Mouse (Mus musculus) kidney, embryonic 14.5 days (tissue): ENCODE measurements around the gene Snx6. TPM values are rescaled to one million over a fixed set of nuclear protein-coding genes. Genes with fewer than 3 reads are reported as not detected.

Experiments
- ATAC-seq: fragments of 200-750 bp; cut with Nextera tagmentation; 2 replicates; pipeline ENCODE4 v1.8.0; 2017; ENCODE audit warnings: moderate number of reproducible peaks, mild to moderate bottlenecking, moderate TSS enrichment, moderate library complexity; ENCODE audit not compliant: low FRiP score, low TSS enrichment
- H3K27ac ChIP-seq: fragments of 300-500 bp; sonication (generic); 2 replicates; pipeline ENCODE4 v1.5.1; 2014; ENCODE audit warnings: low read depth, mild to moderate bottlenecking, low read length, moderate library complexity, mixed read lengths
- H3K27me3 ChIP-seq: fragments of 300-500 bp; sonication (generic); 2 replicates; pipeline ENCODE4 v1.6.1; 2014; ENCODE audit warnings: mild to moderate bottlenecking, low read length; ENCODE audit not compliant: control insufficient read depth, insufficient read depth
- H3K36me3 ChIP-seq: fragments of 300-500 bp; sonication (generic); 2 replicates; pipeline ENCODE4 v1.6.1; 2014; ENCODE audit warnings: low read length, mixed read lengths; ENCODE audit not compliant: control insufficient read depth, insufficient read depth
- H3K4me1 ChIP-seq: fragments of 300-500 bp; sonication (generic); 2 replicates; pipeline ENCODE4 v1.6.1; 2014; ENCODE audit warnings: low read length, mixed read lengths; ENCODE audit not compliant: control insufficient read depth, insufficient read depth
- H3K4me2 ChIP-seq: fragments of 300-500 bp; sonication (generic); replicated peaks from 2 replicates; pipeline ENCODE4 v1.6.1; 2014; ENCODE audit warnings: low read depth, mild to moderate bottlenecking, low read length
- H3K4me3 ChIP-seq: fragments of 300-500 bp; sonication (generic); 2 replicates; pipeline ENCODE4 v1.5.1; 2014; ENCODE audit warnings: mild to moderate bottlenecking, low read length
- H3K9ac ChIP-seq: fragments of 300-500 bp; sonication (generic); 2 replicates; pipeline ENCODE4 v1.6.1; 2014; ENCODE audit warnings: low read depth, mild to moderate bottlenecking, low read length, moderate library complexity
- H3K9me3 ChIP-seq: fragments of 300-500 bp; sonication (generic); 2 replicates; pipeline ENCODE4 v1.6.1; 2016; ENCODE audit warnings: low read length; ENCODE audit not compliant: control insufficient read depth
- WGBS: fragments of 180-500 bp; shearing (Covaris S2); extraction: QIAGEN DNeasy Blood & Tissue Kit; methylation state at CpG from one replicate; pipeline ENCODE4 v1.1.7; 2014; 5-methylcytosine and 5-hydroxymethylcytosine counted together
- polyA plus RNA-seq: library from polyadenylated mRNA; unstranded; fragments of >200 nt; fragmentation: Nextera tagmentation; extraction: Ambion mirVana; gene quantifications from 2 replicates; pipeline ENCODE4 v1.2.1, GENCODE M21; 2014

Gene Snx6
- 199 and 235 TPM in 2 replicates for polyA plus RNA-seq

- WGBS: under 1% methylated on average over 73 of the region's 76 CpGs
- peak; percentile 95 for ATAC-seq
- peaks cover 4% of the 10 kb centered on the region; the same call in 1 of the 2 replicates for H3K36me3 ChIP-seq
These were observed at the start of gene Snx6 for GRCm38 (mm10) chr12:54795153-54795998. Gene Snx6 (minus strand): TSS chr12:54795703.

GRCm38 (mm10) chr12:54844415-54844814 is 48.9 kb upstream of the Snx6 start:
- no peaks in the 10 kb centered on the region for H3K36me3 ChIP-seq
- H3K27me3 ChIP-seq: no peaks in the 10 kb centered on the region
- no peak overlapping the region for H3K27ac ChIP-seq
- no peaks in the 10 kb centered on the region for H3K4me1 ChIP-seq
- ATAC-seq: no peak
- no peak overlapping the region for H3K4me3 ChIP-seq
- H3K4me2 ChIP-seq: no peak overlapping the region
- H3K9ac ChIP-seq: no peak overlapping the region
- H3K9me3 ChIP-seq: no peaks in the 10 kb centered on the region

More at GRCm38 (mm10) chr12:54795153-54795998, at the start of gene Snx6:
- Histone ChIP-seq H3K4me1 (peaks cover 15% of the 10 kb centered on the region), H3K27ac (peak within 1 kb of the TSS; percentile 79), H3K4me2 (peak within 1 kb of the TSS; percentile 63), H3K9me3 (no peaks in the 10 kb centered on the region), H3K4me3 (peak within 1 kb of the TSS; percentile 93), H3K9ac (peak within 1 kb of the TSS; percentile 98), H3K27me3 (no peaks in the 10 kb centered on the region)

DNA sequence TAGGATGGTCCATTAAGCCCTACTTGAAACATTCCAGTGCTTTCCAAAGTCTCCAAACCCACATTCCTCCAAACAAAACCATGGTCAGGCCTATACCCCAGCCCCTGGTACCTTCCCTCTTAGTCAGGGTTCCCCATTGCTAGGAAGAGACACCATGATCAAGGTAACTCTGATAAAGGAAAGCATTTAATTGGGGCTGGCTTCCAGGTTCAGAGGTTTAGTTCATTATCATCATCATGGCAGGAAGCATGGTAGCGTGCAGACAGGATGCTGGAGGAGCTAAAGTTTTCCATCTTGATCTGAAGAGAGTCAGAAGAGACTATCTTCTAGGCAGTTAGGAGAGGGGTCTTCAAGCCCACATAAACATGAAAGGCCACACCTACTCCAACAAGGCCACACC is 46.1 kb upstream of the Snx6 start:
- no peaks in the 10 kb centered on the region for H3K36me3 ChIP-seq
- ATAC-seq: no peak
- 93% methylated on average over 1 of the region's 1 CpGs for WGBS
- H3K27me3 ChIP-seq: no peaks in the 10 kb centered on the region
- no peak overlapping the region for H3K27ac ChIP-seq
- no peak overlapping the region for H3K4me3 ChIP-seq
- H3K4me1 ChIP-seq: no peaks in the 10 kb centered on the region
- H3K9ac ChIP-seq: no peak overlapping the region
- no peaks in the 10 kb centered on the region for H3K9me3 ChIP-seq
- H3K4me2 ChIP-seq: no peak overlapping the region

GRCm38 (mm10) chr12:54839815-54840214 is 44.3 kb upstream of the Snx6 start:
- Histone ChIP-seq H3K9me3 (no peaks in the 10 kb centered on the region), H3K4me2 (no peak overlapping the region), H3K9ac (no peak overlapping the region), H3K36me3 (no peaks in the 10 kb centered on the region), H3K27me3 (no peaks in the 10 kb centered on the region), H3K4me1 (0 out of 2 replicates have a peak, but pooled peaks cover 2% of the 10 kb centered on the region), H3K27ac (no peak overlapping the region), H3K4me3 (no peak overlapping the region)
- WGBS: 92% methylated on average over 2 of the region's 2 CpGs
- no peak for ATAC-seq

GRCm38 (mm10) chr12:54838931-54839330 is 43.4 kb upstream of the Snx6 start:
- Histone ChIP-seq H3K4me3 (no peak overlapping the region), H3K27ac (no peak overlapping the region), H3K9ac (no peak overlapping the region), H3K4me1 (0 out of 2 replicates have a peak, but pooled peaks cover 3% of the 10 kb centered on the region), H3K9me3 (no peaks in the 10 kb centered on the region), H3K27me3 (no peaks in the 10 kb centered on the region), H3K36me3 (no peaks in the 10 kb centered on the region), H3K4me2 (no peak overlapping the region)
- no peak for ATAC-seq

DNA sequence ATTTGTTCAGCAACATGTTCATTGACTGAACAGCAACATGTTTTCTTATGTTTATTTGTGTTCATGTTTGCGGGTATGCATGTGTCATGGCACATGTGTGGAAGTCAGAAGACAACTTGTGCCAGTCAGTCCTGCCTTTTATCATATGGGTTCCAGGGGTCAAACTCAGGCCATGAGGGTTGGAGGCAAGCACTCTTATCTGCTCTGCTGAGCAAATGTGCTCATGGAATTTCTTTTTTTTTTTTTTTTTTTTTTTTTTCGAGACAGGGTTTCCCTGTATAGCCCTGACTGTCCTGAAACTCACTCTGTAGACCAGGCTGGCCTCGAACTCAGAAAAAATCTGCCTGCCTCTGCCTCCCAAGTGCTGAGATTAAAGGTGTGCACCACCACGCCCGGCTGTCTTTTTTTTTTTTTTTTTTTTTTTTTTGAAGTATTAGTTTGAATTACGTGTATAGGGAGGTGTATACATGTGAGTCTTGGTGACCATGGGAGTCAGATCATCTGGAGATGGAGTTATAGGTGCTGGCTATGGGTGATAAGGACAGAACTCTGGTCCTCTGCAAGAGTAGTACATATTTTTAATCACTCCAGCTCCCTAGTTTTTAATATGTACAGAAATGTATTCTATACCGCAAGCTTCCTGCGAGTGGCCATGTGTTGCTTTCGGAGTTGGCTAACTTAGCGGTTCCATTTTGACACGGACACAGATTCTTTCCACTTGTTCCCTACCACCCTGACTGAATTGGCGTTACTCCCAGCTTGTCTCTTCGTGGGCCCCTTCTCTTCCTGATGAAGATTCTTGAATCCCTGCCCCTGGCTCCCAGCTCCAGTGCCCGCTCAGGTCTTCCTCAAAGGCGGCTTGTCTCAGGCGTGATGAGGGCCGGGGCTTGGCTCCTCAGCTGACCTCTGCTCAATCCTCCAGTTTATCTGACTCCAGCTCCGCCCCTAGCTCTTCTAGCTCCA is 40.4 kb upstream of the Snx6 start:
- no peak overlapping the region for H3K27ac ChIP-seq
- 0 out of 2 replicates have a peak, but pooled peaks cover 3% of the 10 kb centered on the region for H3K4me1 ChIP-seq
- no peak overlapping the region for H3K4me3 ChIP-seq
- no peaks in the 10 kb centered on the region for H3K36me3 ChIP-seq
- no peak overlapping the region for H3K9ac ChIP-seq
- H3K4me2 ChIP-seq: no peak overlapping the region; the same call in 1 of the 2 replicates
- no peak for ATAC-seq
- H3K27me3 ChIP-seq: no peaks in the 10 kb centered on the region
- WGBS: 78% methylated on average over 18 of the region's 18 CpGs
- H3K9me3 ChIP-seq: no peaks in the 10 kb centered on the region

- Histone ChIP-seq H3K27ac (no peak overlapping the region), H3K9ac (0 out of 2 replicates have a peak overlapping the region, but pooled peaks have one; percentile 5), H3K4me2 (peak overlapping the region; percentile 44), H3K27me3 (no peaks in the 10 kb centered on the region), H3K4me1 (0 out of 2 replicates have a peak, but pooled peaks cover 3% of the 10 kb centered on the region), H3K9me3 (no peaks in the 10 kb centered on the region), H3K36me3 (no peaks in the 10 kb centered on the region), H3K4me3 (peak overlapping the region; percentile 31)
- WGBS: 7% methylated on average over 11 of the region's 11 CpGs
- ATAC-seq: peak; percentile 88
These were observed 39.5 kb upstream of the Snx6 start for GRCm38 (mm10) chr12:54834925-54835447.

- Histone ChIP-seq H3K9ac (no peak overlapping the region), H3K27me3 (no peaks in the 10 kb centered on the region), H3K4me3 (no peak overlapping the region), H3K9me3 (no peaks in the 10 kb centered on the region), H3K4me2 (no peak overlapping the region), H3K27ac (no peak overlapping the region), H3K4me1 (0 out of 2 replicates have a peak, but pooled peaks cover 3% of the 10 kb centered on the region), H3K36me3 (no peaks in the 10 kb centered on the region)
- no peak for ATAC-seq
- WGBS: 69% methylated on average over 9 of the region's 9 CpGs
These were observed 38.4 kb upstream of the Snx6 start for GRCm38 (mm10) chr12:54833856-54834399.
